Mouse (Mus musculus): Measurements from ENCODE around the gene Gm17651.

The Gm17651 gene

GRCm38 (mm10) chr3:97674644-97675110 lies at the start of gene Gm17651:
TSS of gene Gm17651 (minus strand) at chr3:97674694.
- DNase-seq = no peak

GRCm38 (mm10) chr3:97719116-97719515 lies 44.6 kb upstream of the Gm17651 start:
- no peak for DNase-seq

- DNase-seq = no peak
Observed at GRCm38 (mm10) chr3:97715922-97716321, 41.4 kb upstream of the Gm17651 start.

GRCm38 (mm10) chr3:97710881-97711280 lies 36.4 kb upstream of the Gm17651 start:
- DNase-seq = no peak

- no peak for DNase-seq
Observed at GRCm38 (mm10) chr3:97710134-97710533, 35.6 kb upstream of the Gm17651 start.

- DNase-seq = no peak
Observed at GRCm38 (mm10) chr3:97706561-97706960, 32.1 kb upstream of the Gm17651 start.

GRCm38 (mm10) chr3:97705508-97705907 lies 31.0 kb upstream of the Gm17651 start:
- no peak for DNase-seq

GRCm38 (mm10) chr3:97702448-97703080 lies 28.1 kb upstream of the Gm17651 start:
- DNase-seq = no peak

- no peak for DNase-seq
Observed at GRCm38 (mm10) chr3:97701198-97701597, 26.7 kb upstream of the Gm17651 start.

- no peak for DNase-seq
Observed at GRCm38 (mm10) chr3:97699061-97699460, 24.6 kb upstream of the Gm17651 start.

GRCm38 (mm10) chr3:97697291-97697690 lies 22.8 kb upstream of the Gm17651 start:
- no peak for DNase-seq

GRCm38 (mm10) chr3:97696866-97697265 lies 22.4 kb upstream of the Gm17651 start:
- DNase-seq = no peak

GRCm38 (mm10) chr3:97693806-97694205 lies 19.3 kb upstream of the Gm17651 start:
- DNase-seq = no peak

- DNase-seq = no peak
Observed at GRCm38 (mm10) chr3:97691443-97692017, 17.0 kb upstream of the Gm17651 start.

- no peak for DNase-seq
Observed at GRCm38 (mm10) chr3:97690590-97690989, 16.1 kb upstream of the Gm17651 start.

- no peak for DNase-seq
Observed at GRCm38 (mm10) chr3:97689289-97689688, 14.8 kb upstream of the Gm17651 start.

- no peak for DNase-seq
Observed at GRCm38 (mm10) chr3:97686372-97687117, 12.1 kb upstream of the Gm17651 start.

GRCm38 (mm10) chr3:97683560-97684195 lies 9.2 kb upstream of the Gm17651 start:
- DNase-seq = no peak

- no peak for DNase-seq
Observed at GRCm38 (mm10) chr3:97682576-97682975, 8.1 kb upstream of the Gm17651 start.

- DNase-seq = no peak
Observed at GRCm38 (mm10) chr3:97682159-97682502, 7.6 kb upstream of the Gm17651 start.

- peak; percentile 79 for DNase-seq
Observed at GRCm38 (mm10) chr3:97681321-97682158, 7.0 kb upstream of the Gm17651 start.

GRCm38 (mm10) chr3:97680631-97681320 lies 6.3 kb upstream of the Gm17651 start:
- peak; percentile 95 for DNase-seq
